ENCODE assay signal across 8 mouse cellular contexts in the genomic region with DNA sequence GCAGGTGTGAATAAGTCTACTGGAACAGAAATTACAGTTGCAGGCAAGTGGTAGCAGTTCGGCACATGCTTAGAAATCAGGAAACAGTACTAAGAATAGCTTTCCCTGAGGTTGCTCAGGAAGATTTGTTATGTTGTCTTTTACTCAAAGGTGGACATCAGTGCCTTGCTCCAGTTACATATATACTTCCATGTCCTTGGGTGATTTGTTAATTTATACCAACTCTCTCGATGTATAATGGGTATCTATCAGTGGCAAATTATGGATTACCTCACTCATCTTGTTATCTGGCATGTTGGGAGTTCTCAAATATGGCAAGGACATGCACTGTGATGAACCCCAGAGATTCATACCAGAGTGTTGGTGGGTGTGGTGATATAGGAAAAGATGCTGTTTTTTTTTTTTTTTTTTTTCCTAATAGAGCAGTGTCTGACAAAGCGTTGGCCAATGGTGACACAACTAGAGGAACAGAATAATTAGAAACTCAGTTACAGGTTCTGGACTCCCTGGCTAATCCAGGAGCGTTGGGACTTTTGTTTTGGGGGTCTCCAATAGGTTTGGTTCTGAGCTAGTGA. TPM values are rescaled to one million over a fixed set of nuclear protein-coding genes. Genes with fewer than 3 reads are reported as not detected.
DNase-seq lines count a peak whose midpoint lies in the region; ATAC-seq and TF ChIP-seq lines count a peak whose summit lies in the region.

No protein-coding gene starts in this region.

- no peak for TF ChIP-seq EP300 in heart, postnatal 0 days (IDR thresholded peaks at IDR 0.05; ENCODE audit: low read depth)

- H3K9ac ChIP-seq in heart, postnatal 0 days (replicated peaks; ENCODE audit: low read depth, low read length): peak overlapping the region; percentile 73
- H3K9ac ChIP-seq in hindbrain, embryonic 12.5 days: peak overlapping the region; percentile 51; the same call in 1 of the 2 replicates
- peak overlapping the region; percentile 55 for H3K9ac ChIP-seq in midbrain, embryonic 11.5 days (ENCODE audit: low read length)

- peak overlapping the region; percentile 69 for H3K4me2 ChIP-seq in heart, postnatal 0 days (ENCODE audit: low read depth, low read length)
- peak overlapping the region; percentile 76 for H3K4me2 ChIP-seq in hindbrain, embryonic 12.5 days (replicated peaks)
- H3K4me2 ChIP-seq in midbrain, embryonic 11.5 days: peak overlapping the region; percentile 80

- no peaks in the 10 kb centered on the region; the same call in 1 of the 2 replicates for H3K4me1 ChIP-seq in heart, postnatal 0 days (ENCODE audit: control insufficient read depth, insufficient read depth)
- H3K4me1 ChIP-seq in bone marrow, adult 2 months (ENCODE audit: control insufficient read depth, insufficient read depth, low read length): peaks cover 4% of the 10 kb centered on the region; the same call in 1 of the 2 replicates
- H3K4me1 ChIP-seq in hindbrain, embryonic 12.5 days: peaks cover 8% of the 10 kb centered on the region
- H3K4me1 ChIP-seq in midbrain, embryonic 11.5 days (ENCODE audit: control insufficient read depth, insufficient read depth, low read length): peaks cover 7% of the 10 kb centered on the region

- H3K27ac ChIP-seq in heart, postnatal 0 days (ENCODE audit: low read depth): peak overlapping the region; percentile 91
- H3K27ac ChIP-seq in bone marrow, adult 2 months (ENCODE audit: control insufficient read depth, insufficient read depth, low read depth, low read length, poor library complexity): peak overlapping the region; percentile 96; the same call in 1 of the 2 replicates
- no peak overlapping the region for H3K27ac ChIP-seq in hindbrain, embryonic 12.5 days
- no peak overlapping the region for H3K27ac ChIP-seq in midbrain, embryonic 11.5 days (ENCODE audit: low read depth, low read length)

- peak overlapping the region; percentile 72 for H3K4me3 ChIP-seq in heart, postnatal 0 days (ENCODE audit: low read depth, low read length)
- peak overlapping the region; percentile 92 for H3K4me3 ChIP-seq in bone marrow, adult 2 months (replicated peaks; ENCODE audit: control insufficient read depth, low read depth, low read length)
- H3K4me3 ChIP-seq in hindbrain, embryonic 12.5 days: peak overlapping the region; percentile 61
- H3K4me3 ChIP-seq in midbrain, embryonic 11.5 days (ENCODE audit: low read depth, low read length): peak overlapping the region; percentile 48

- no peak for TF ChIP-seq CTCF in heart, postnatal 0 days (IDR thresholded peaks at IDR 0.05; ENCODE audit: low read depth)
- no peak for TF ChIP-seq CTCF in bone marrow, adult 2 months (IDR thresholded peaks at IDR 0.05; ENCODE audit: control insufficient read depth, insufficient read depth, low read length)

- no peak for DNase-seq in heart, postnatal 0 days (ENCODE audit: low spot score)
- DNase-seq in heart, adult 9 months (ENCODE audit: low spot score in 2 of 2): no peak
- no peak for DNase-seq in midbrain, embryonic 11.5 days (ENCODE audit: low spot score, missing footprints)
- no peak for DNase-seq in c-Kit-positive CD71-positive TER-119-positive erythroid progenitor cells, embryonic 14.5 days (ENCODE audit: low spot score)
- DNase-seq in adrenal gland, postnatal 4 days (ENCODE audit: low spot score in 2 of 2): no peak
- no peak for DNase-seq in right cerebral cortex, adult 18-20 months

- H3K36me3 ChIP-seq in heart, postnatal 0 days (replicated peaks; ENCODE audit: control insufficient read depth, insufficient read depth, low read length): no peaks in the 10 kb centered on the region
- H3K36me3 ChIP-seq in hindbrain, embryonic 12.5 days: no peaks in the 10 kb centered on the region
- H3K36me3 ChIP-seq in midbrain, embryonic 11.5 days (ENCODE audit: control insufficient read depth, insufficient read depth, low read length): no peaks in the 10 kb centered on the region

- TF ChIP-seq POLR2A in bone marrow, adult 2 months (IDR thresholded peaks at IDR 0.05; ENCODE audit: borderline replicate concordance, control insufficient read depth, low read depth, low read length): no peak

- 31% methylated on average over 4 of the region's 4 CpGs for WGBS in heart, postnatal 0 days
- 12% methylated on average over 4 of the region's 4 CpGs for WGBS in bone marrow, adult 2 months
- 58% methylated on average over 4 of the region's 4 CpGs for WGBS in hindbrain, embryonic 12.5 days
- WGBS in midbrain, embryonic 11.5 days: 54% methylated on average over 4 of the region's 4 CpGs

- no peaks in the 10 kb centered on the region for H3K9me3 ChIP-seq in heart, postnatal 0 days (replicated peaks; ENCODE audit: control insufficient read depth, low read length)
- no peaks in the 10 kb centered on the region for H3K9me3 ChIP-seq in hindbrain, embryonic 12.5 days (replicated peaks)
- no peaks in the 10 kb centered on the region for H3K9me3 ChIP-seq in midbrain, embryonic 11.5 days (ENCODE audit: control insufficient read depth, low read length)

- ATAC-seq in heart, postnatal 0 days (ENCODE audit: insufficient read depth, low read depth): no peak
- peak; percentile 9; the same call in 1 of the 2 replicates for ATAC-seq in hindbrain, embryonic 12.5 days (ENCODE audit: low FRiP score)
- no peak for ATAC-seq in midbrain, embryonic 11.5 days (ENCODE audit: low FRiP score)

- no peaks in the 10 kb centered on the region for H3K27me3 ChIP-seq in heart, postnatal 0 days (ENCODE audit: control insufficient read depth, insufficient read depth, low read length)
- H3K27me3 ChIP-seq in hindbrain, embryonic 12.5 days: peaks cover 87% of the 10 kb centered on the region
- H3K27me3 ChIP-seq in midbrain, embryonic 11.5 days (ENCODE audit: control insufficient read depth, insufficient read depth, low read length): peaks cover 71% of the 10 kb centered on the region

RNA-seq across cellular contexts. Expression of gene Ets1, which starts 59.0 kb away (rescaled TPM):
- total RNA-seq in heart, postnatal 0 days (2014; rRNA removed; ENCODE audit: low replicate concordance): 55.8 and 72.7 TPM in 2 replicates
- 31.6 and 34.3 TPM in 2 replicates for polyA plus RNA-seq in heart, postnatal 0 days (2015; fragmentation: Nextera tagmentation; extraction: Ambion mirVana)
- polyA plus RNA-seq in bone marrow, adult 2 months (2011; ENCODE audit: insufficient read depth, insufficient read length, low replicate concordance, missing spikeins): 23.5 and 34.5 TPM in 2 replicates
- 35.7 and 38.5 TPM in 2 replicates for polyA plus RNA-seq in hindbrain, embryonic 12.5 days (2016; fragmentation: Nextera tagmentation; extraction: Ambion mirVana)
- polyA plus RNA-seq in midbrain, embryonic 11.5 days (2014; fragmentation: Nextera tagmentation; extraction: Ambion mirVana): 21.7 and 22.9 TPM in 2 replicates
- 10 to 100 TPM; 58.6 to 60.8 TPM for total RNA-seq in adrenal gland, postnatal 4 days (2021)

Comparison
In these comparisons a context has a peak if more than half of its experiments do, and no peak if none do; other contexts are left out.
1. H3K27ac ChIP-seq: peak in heart, postnatal 0 days (single experiment) and bone marrow, adult 2 months (single experiment); none in hindbrain, embryonic 12.5 days (single experiment) and midbrain, embryonic 11.5 days (single experiment).
2. Peak in every context shown above with its lines, with median percentiles within 50 percentile points of each other: H3K4me2 ChIP-seq, H3K4me3 ChIP-seq and H3K9ac ChIP-seq.